ENCODE assay signal across 7 mouse cellular contexts in genomic region chr17:7102945-7103344, GRCm38 (mm10).
DNase-seq lines count a peak whose midpoint lies in the region; ATAC-seq and TF ChIP-seq lines count a peak whose summit lies in the region.
"Not testable (repeated sequence)": the region's sequence is repeated elsewhere in the genome, so short reads cannot be mapped to it uniquely, and the experiment has no call there.

No protein-coding gene starts in this region.

- not testable (repeated sequence) for H3K27ac ChIP-seq in forebrain, postnatal 0 days (ENCODE audit: low read depth, low read length); heart, postnatal 0 days (ENCODE audit: low read depth); hindbrain, postnatal 0 days; kidney, postnatal 0 days; stomach, embryonic 16.5 days (ENCODE audit: low read length)

- not testable (repeated sequence) for H3K4me3 ChIP-seq in forebrain, postnatal 0 days (ENCODE audit: low read depth, low read length); heart, postnatal 0 days (ENCODE audit: low read depth, low read length); hindbrain, postnatal 0 days (ENCODE audit: low read length); kidney, postnatal 0 days (replicated peaks; ENCODE audit: low read depth, low read length); stomach, embryonic 16.5 days (replicated peaks; ENCODE audit: low read length)

- no CpG with 5 or more reads among the region's 7 CpGs for WGBS in forebrain, postnatal 0 days
- no CpG with 5 or more reads among the region's 7 CpGs for WGBS in heart, postnatal 0 days
- whole genome bisulfite sequencing in hindbrain, postnatal 0 days = no CpG with 5 or more reads among the region's 7 CpGs
- no CpG with 5 or more reads among the region's 7 CpGs for WGBS in kidney, postnatal 0 days
- no CpG with 5 or more reads among the region's 7 CpGs for WGBS in stomach, embryonic 16.5 days

- H3K4me2 ChIP-seq in forebrain, postnatal 0 days (ENCODE audit: low read depth); heart, postnatal 0 days (ENCODE audit: low read depth, low read length); hindbrain, postnatal 0 days (ENCODE audit: low read depth, low read length); kidney, postnatal 0 days (ENCODE audit: low read length); stomach, embryonic 16.5 days (ENCODE audit: low read depth, low read length): not testable (repeated sequence)

- ATAC-seq in Patski = peak; percentile 35
- peak; percentile 58 for ATAC-seq in forebrain, postnatal 0 days
- ATAC-seq in heart, postnatal 0 days (ENCODE audit: insufficient read depth, low read depth) = peak; percentile 87
- peak; percentile 61; the same call in 1 of the 2 replicates for ATAC-seq in hindbrain, postnatal 0 days
- 0 out of 2 replicates have a peak, but pooled peaks have one; percentile 25 for ATAC-seq in kidney, postnatal 0 days (replicated peaks; ENCODE audit: low FRiP score, low read depth)
- peak; percentile 76 for ATAC-seq in megakaryocyte-erythroid progenitor cell, adult 5-6 weeks (replicated peaks; ENCODE audit: low FRiP score, low TSS enrichment, poor library complexity, severe bottlenecking)
- ATAC-seq in stomach, embryonic 16.5 days (ENCODE audit: insufficient read depth, low FRiP score) = 0 out of 2 replicates have a peak, but pooled peaks have one; percentile 47

- POLR2A ChIA-PET in Patski (lab: Charles Lee) = not testable (repeated sequence)

- TF ChIP-seq CTCF in Patski (IDR thresholded peaks at IDR 0.05); forebrain, postnatal 0 days (IDR thresholded peaks at IDR 0.05; ENCODE audit: low read depth); heart, postnatal 0 days (IDR thresholded peaks at IDR 0.05; ENCODE audit: low read depth); hindbrain, postnatal 0 days (IDR thresholded peaks at IDR 0.05; ENCODE audit: low read depth); kidney, postnatal 0 days (IDR thresholded peaks at IDR 0.05; ENCODE audit: low read depth): not testable (repeated sequence)

- not testable (repeated sequence) for H3K36me3 ChIP-seq in forebrain, postnatal 0 days (ENCODE audit: insufficient read depth); heart, postnatal 0 days (replicated peaks; ENCODE audit: control insufficient read depth, insufficient read depth, low read length); hindbrain, postnatal 0 days (ENCODE audit: insufficient read depth, low read length); kidney, postnatal 0 days (ENCODE audit: insufficient read depth, low read length); stomach, embryonic 16.5 days (ENCODE audit: control insufficient read depth, insufficient read depth, low read length)

- CTCF ChIA-PET in Patski (lab: Charles Lee) = not testable (repeated sequence)

- not testable (repeated sequence) for H3K4me1 ChIP-seq in forebrain, postnatal 0 days (ENCODE audit: insufficient read depth); heart, postnatal 0 days (ENCODE audit: control insufficient read depth, insufficient read depth); hindbrain, postnatal 0 days (ENCODE audit: insufficient read depth, low read length); kidney, postnatal 0 days (replicated peaks; ENCODE audit: insufficient read depth, low read length); stomach, embryonic 16.5 days (ENCODE audit: control insufficient read depth, insufficient read depth, low read length)

- in situ Hi-C loops in Patski (cut with MboI; ENCODE audit: low pct_unique_long_range_greater_than_20kb) = not testable (repeated sequence)

- not testable (repeated sequence) for DNase-seq in Patski (ENCODE audit: low read depth, low spot score); forebrain, postnatal 0 days; heart, postnatal 0 days (ENCODE audit: low spot score); hindbrain, postnatal 0 days (ENCODE audit: low spot score); kidney, postnatal 0 days (ENCODE audit: low spot score)

- not testable (repeated sequence) for H3K9me3 ChIP-seq in forebrain, postnatal 0 days (ENCODE audit: low read length); heart, postnatal 0 days (replicated peaks; ENCODE audit: control insufficient read depth, low read length); hindbrain, postnatal 0 days (ENCODE audit: low read length); kidney, postnatal 0 days (replicated peaks; ENCODE audit: low read length); stomach, embryonic 16.5 days (replicated peaks; ENCODE audit: control insufficient read depth, low read length)

- TF ChIP-seq EP300 in heart, postnatal 0 days (IDR thresholded peaks at IDR 0.05; ENCODE audit: low read depth) = not testable (repeated sequence)

- not testable (repeated sequence) for H3K9ac ChIP-seq in forebrain, postnatal 0 days; heart, postnatal 0 days (replicated peaks; ENCODE audit: low read depth, low read length); hindbrain, postnatal 0 days (replicated peaks; ENCODE audit: low read length); kidney, postnatal 0 days (ENCODE audit: low read depth, low read length); stomach, embryonic 16.5 days (ENCODE audit: low read length)

- not testable (repeated sequence) for H3K27me3 ChIP-seq in Patski; forebrain, postnatal 0 days (ENCODE audit: insufficient read depth, low read length); heart, postnatal 0 days (ENCODE audit: control insufficient read depth, insufficient read depth, low read length); hindbrain, postnatal 0 days (ENCODE audit: insufficient read depth, low read length); kidney, postnatal 0 days (ENCODE audit: insufficient read depth, low read length); stomach, embryonic 16.5 days (ENCODE audit: control insufficient read depth, insufficient read depth, low read length)

Comparison
In these comparisons a context has a peak if more than half of its experiments do, and no peak if none do; other contexts are left out.
1. ATAC-seq: peak in every context shown above with its lines; median percentile 87 in heart, postnatal 0 days; 76 in megakaryocyte-erythroid progenitor cell, adult 5-6 weeks; 61 in hindbrain, postnatal 0 days; 58 in forebrain, postnatal 0 days; 47 in stomach, embryonic 16.5 days; 35 in Patski; 25 in kidney, postnatal 0 days.